Mouse (Mus musculus) embryo, embryonic 10.5 days (tissue): ENCODE data around the gene Col4a3bp.

Source experiments
- DNase-seq: peaks from one replicate; pipeline ENCODE4 v3.0.0-alpha.2; 2015; ENCODE audit warnings: low spot score

The Col4a3bp gene

DNA sequence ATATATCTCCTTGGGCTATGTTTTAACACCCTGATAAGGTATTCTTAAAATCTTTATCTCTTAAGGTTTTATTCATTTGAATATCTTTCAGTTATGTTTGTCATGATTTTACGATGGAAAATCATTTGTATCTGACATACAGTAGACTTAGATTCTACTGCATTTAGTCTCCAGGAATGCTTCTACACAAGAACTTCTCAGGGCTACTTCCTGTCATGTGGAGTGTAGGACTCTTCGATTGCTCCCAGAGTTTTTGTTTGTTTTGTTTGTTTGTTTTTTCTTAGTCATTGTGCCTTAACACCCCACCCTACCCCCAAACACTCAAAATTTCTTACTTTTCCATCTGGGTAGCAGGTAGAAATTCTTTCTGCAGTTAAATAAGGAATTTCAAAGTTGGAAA lies 1.0 kb upstream of the Col4a3bp start:
- DNase-seq: peak; percentile 6

DNA sequence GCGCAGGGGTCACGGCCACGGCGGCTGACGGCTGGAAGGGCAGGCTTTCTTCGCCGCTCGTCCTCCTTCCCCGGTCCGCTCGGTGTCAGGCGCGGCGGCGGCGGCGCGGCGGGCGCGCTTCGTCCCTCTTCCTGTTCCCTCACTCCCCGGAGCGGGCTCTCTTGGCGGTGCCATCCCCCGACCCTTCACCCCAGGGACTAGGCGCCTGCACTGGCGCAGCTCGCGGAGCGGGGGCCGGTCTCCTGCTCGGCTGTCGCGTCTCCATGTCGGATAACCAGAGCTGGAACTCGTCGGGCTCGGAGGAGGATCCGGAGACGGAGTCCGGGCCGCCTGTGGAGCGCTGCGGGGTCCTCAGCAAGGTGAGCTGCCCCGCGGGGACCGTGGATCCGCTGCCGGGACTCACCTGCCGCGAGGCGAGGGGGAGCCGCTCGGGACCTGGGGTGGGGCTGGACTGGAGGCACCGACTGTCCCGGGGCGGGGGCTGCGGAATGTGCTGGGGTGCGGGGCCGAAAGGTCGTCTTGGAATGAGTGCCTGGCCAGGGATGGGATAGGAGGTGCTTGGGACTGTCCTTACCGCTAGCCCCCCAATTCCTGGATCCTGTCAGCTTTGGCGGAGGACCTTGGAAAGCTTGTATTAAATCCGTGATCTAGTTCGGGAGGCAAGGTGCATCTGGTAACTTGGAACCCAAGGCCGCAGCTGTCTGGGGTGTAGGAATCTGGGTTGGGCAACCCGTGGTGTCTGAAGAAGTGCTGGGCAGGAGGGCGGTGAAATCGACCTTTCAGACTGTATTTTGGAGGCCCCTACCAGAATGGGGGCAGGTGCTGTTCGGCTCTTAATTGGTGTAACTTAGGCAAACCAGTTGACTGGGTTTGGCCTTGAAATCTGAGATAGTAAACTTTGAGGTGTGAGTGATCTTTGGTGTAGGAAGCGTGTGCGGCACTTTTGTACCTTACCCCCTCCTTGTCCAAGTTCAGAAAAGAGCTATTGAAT lies 778 bp downstream of the Col4a3bp start:
- DNase-seq: peak; percentile 58

DNA sequence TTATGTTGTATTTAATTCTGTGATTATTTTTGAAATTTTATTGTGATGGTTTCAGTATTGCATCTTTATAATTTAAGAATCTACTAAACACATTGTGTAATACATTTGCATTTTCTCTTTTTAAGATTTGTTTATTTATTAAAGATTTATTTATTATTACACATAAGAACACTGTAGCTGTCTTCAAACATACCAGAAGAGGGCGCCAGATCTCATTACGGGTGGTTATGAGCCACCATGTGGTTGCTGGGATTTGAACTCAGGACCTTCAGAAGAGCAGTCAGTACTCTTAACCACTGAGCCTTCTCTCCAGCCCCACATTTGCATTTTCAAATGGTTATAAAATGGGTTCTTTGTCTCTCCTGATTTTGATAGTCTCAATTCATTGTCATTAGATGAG lies 2.1 kb downstream of the Col4a3bp start:
- DNase-seq: peak; percentile 32

DNA sequence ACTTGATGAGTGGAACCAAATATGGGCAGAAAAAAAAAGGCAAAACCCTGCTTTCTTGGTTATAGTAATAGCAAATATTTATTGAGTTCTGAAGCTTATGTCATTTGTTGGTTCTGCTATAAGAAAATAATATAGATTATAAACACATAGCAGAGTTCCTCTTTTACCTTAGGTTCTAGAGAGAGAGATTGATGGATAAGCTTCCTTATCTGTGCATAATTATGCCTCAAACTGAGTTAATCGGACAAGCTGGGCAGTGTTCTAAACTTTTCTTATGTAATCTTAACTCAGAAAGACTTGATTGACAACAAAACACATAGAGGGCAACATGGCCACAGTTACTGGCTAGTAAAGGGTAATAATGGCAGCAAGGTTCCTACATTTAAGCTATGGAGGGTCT lies 4.8 kb downstream of the Col4a3bp start:
- DNase-seq: no peak

DNA sequence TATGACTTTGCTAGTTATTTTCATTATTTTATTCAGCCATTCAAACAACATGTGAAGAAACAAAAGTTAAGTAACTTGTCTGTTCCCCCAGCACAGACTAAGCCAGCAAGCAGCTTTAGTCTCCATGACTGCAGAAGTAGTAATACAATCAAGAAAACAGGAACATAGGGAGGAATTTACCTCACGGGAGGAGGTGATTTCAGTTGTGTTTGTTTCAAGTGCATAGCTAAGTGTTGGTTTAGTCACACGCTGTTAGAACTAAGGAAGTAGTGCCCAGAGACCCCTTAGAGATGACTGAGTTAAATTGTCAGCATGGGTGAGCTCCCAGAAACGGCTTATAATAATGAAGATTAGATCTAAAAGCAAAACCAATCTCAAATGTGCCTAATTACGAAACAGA lies 5.5 kb downstream of the Col4a3bp start:
- DNase-seq: no peak

DNA sequence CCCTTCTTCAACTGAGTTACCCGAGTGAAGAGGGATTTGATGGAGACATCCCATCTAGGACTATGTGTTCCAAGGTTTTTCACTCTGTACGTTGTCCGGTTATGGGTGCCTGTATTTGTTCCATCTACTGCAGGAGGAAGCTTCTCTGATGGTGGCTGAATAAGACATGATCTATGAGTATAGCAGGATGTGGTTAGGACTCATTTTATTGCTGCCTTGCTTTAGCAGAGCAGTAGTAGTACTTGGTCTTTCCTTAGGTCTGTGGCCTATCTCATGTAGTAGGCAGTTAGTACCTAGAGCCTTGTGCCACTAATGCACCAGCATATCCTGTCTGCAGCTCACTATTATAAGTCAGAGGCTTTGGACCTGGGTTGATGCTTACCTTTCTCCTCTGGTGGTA lies 12.7 kb downstream of the Col4a3bp start:
- DNase-seq: no peak

DNA sequence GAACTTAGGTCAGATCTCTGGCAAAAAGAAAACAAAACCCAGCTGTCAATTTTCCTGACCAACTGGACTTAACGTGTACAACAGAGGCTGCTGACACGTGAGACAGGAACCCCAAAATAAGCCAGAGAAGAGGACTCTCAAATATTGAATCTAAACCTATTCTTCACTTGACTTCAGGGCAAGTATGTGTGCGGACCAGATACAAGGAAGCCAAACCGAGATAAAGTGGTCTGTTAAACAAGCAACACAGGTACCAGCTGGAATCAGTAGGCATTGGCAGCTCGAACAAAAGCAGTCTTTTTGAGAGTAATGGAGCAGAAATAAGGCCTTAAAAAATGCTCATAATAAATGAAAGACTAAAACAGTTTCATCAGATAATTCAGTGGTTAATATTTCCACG lies 25.6 kb downstream of the Col4a3bp start:
- no peak for DNase-seq

DNA sequence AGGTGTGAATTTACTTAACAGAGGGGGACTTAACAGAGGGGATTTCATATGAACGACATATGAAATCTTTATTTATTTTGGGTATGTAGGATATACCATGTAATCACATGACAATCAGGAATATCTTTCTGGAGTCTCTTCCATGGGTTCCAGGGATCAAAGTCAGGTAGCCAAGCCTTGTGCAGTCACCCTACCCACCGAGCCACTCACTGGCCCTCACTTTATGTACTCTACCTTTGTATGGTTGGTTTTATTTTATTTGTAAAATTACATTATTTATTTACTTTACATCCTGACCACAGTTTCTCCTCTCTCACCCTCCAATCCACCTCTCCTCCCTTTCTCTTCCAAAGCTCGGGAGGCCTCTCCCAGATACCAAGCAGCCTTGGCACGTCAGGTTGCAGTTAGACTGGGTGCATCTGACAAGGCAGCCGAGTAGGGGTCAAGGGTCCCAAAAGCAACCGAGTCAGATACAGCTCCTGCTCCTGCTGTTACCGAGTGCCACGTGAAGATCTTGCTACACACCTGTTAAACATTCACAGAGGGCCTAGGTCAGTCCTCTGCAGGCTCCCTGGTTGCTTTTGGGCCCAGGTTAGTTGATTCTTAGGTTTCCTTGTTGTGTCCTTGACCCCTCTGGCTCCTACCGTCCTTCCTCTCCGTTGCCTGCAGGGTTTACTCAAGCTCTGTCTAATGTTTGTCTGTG lies 28.0 kb downstream of the Col4a3bp start:
- DNase-seq: no peak

DNA sequence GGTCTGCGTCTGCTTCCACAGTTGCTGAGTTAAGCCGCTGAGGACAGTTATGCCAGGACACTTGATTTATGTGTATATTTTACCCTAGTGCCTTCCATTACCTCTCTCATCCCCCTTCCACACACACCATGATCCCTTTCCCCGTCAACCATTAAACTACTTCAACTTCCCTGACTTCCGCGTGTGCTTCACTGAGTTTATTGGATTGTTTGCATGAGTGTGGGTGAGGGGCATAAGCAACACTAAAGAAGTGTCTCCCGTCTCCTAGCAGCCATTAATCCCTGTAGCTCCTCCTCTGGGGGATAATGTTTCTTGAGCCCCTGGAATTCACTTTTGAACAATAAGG lies 28.6 kb downstream of the Col4a3bp start:
- peak; percentile 25 for DNase-seq

DNA sequence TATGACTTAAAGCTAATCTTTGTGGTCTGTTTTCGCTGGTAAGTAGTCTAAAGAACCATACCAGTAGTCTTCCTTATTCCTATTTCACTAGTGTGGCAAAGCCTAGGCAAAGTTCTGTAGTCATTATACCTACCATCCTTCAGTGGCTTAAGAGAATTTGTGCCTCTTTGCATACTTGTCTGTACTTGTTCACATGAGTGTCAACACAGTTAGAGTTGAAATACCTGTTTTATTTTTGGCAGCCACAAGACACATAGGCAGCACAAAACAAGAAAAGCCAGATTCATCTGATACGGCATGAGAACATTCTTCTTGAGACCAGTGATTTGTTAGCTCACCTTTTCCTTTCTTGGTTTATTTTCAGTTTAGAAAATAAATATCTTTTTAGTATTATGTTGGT lies 31.8 kb downstream of the Col4a3bp start:
- DNase-seq: no peak

DNA sequence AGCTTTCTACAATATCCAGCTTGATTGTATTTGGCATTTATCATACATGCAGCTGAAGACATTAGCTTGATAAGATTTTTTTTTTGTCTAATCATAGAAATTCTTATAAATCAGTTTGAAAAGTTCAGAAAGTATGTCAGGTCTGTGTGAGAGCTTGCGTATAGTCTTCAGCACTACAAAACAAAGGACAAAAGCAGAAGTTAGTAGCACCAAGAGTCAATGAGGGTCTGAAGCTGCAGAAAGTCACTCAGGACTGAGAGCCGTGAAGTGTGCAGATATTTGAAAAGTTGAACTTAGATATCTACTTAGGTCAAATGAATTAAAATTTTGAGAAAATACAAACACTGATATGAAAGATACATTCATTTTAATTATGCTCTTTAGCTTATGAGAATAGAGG lies 36.7 kb downstream of the Col4a3bp start:
- no peak for DNase-seq

DNA sequence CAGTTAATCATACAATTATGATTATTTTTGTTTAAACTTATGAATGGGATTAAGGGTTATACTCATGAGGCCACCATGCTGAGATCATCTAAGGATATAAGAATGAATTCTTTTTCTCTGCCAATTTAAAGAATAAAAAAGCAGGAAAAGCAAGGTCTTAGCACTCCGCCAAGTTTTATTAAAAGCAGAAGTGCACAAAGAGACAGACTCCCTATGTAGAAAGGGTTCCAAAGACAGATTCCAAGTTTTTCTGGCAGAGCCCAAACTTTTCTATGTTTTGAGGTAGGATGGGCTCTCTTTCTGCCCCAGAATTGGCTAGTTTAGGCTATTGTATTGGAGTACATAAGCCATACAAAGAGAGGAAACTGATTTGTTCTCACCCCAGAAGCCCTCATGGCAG lies 37.6 kb downstream of the Col4a3bp start:
- no peak for DNase-seq

DNA sequence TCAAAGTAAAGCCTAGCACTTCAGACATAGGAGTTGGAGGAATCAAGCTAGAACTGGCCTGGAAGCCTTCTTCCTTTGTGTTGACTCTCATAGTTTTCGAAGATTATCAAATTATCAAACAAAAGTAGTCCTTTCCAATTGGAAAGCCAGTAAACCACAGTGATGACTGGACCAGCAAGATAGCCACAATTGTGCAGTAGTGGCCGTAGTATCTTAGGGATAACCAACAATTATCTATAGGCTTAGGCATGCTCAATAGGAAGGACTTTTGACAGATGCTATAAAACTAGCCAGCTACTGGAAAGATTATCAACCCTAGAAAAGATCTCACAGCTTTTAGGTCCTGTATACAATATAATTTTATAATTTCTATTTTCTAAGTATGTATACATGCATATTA lies 41.8 kb downstream of the Col4a3bp start:
- no peak for DNase-seq

DNA sequence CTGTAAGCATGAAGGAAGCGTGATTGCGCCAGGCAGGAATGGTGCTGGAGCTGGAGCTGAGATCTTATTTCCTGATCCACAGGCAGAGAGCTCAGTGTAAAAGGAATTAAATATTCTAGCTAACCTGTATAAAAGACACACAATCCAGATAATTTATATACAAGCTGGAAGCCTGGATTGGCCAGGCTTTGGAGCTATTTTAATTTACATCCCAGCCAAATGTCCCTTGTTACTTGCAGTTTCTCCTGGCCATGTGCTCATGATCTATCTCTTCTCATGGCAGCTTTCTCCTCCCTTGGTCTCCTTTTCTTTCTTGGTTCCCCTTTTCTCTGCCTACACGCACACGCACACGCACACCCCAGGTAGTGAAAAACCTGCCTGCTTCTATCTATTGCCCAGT lies 44.1 kb downstream of the Col4a3bp start:
- DNase-seq: no peak

DNA sequence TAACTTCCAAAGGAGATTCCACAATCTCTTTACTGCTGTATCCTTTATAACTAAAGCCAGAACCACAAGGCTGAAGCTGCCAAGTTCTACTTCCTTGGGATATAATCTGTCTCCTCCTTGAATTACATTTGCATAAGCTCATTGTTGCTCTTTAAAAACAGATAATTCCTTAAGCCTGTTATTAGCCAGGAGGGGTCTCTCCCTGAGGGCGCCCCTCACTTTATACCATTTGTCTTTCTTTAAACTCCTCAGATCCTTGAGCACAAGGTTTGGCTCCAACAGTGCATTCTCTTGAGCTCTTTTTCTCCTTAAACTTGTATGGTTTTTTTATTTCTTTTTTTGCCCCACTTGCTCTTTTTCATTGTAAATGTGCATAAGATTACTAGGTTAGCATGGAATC lies 46.2 kb downstream of the Col4a3bp start:
- no peak for DNase-seq

DNA sequence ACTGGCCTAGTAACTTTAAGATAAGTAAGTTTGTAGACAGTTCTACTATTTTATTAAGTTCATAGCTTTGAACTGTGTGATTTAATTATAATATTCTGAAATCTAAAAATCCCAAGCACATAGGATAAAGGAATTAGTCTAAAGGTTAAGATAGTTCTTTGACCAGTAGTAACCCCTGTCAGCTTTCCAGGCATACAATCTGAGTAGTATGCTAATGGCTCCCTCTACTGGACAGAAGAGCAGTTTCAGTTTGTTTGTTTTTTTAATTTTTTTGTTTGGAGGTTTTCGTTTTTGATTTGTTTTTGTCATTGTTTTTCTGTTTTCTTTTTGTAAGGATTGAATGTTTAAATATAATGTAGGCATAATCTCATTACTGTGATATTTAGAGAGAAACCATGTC lies 51.2 kb downstream of the Col4a3bp start:
- peak; percentile 66 for DNase-seq

DNA sequence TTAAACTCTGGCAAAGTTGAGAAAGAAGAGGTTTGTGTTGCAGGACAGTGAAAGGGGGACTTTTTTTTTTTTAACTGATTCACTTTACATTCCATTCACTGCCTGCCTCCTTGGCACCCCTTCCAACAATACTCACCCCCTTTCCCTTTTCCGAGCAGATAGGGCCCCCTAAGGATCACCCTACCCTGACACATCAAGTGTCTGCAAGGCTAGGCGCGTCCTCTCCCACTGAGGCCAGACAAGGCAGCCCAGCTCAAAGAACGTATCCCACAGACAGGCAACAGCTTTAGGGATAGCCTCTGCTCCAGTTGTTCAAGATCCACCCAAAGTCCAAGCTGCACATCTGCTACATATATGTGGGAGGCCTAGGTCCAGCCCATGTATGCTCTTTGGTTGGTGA lies 51.7 kb downstream of the Col4a3bp start:
- no peak for DNase-seq

DNA sequence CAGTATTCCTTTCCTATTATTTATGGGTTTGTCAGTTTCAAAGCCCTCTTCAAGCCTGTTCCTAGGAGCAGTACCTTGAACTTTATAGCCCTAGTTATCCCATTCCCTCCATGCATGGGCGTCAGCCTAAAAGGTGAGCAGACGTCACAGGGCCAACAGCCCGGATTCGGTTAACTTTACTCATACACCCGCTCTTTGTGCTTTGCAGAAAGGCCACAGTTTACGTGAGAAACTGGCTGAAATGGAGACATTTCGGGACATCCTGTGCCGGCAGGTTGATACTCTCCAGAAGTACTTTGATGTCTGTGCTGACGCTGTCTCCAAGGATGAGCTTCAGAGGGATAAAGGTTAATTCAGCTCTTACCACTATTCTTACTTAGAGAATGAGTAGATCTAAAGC lies 56.8 kb downstream of the Col4a3bp start:
- DNase-seq: no peak

DNA sequence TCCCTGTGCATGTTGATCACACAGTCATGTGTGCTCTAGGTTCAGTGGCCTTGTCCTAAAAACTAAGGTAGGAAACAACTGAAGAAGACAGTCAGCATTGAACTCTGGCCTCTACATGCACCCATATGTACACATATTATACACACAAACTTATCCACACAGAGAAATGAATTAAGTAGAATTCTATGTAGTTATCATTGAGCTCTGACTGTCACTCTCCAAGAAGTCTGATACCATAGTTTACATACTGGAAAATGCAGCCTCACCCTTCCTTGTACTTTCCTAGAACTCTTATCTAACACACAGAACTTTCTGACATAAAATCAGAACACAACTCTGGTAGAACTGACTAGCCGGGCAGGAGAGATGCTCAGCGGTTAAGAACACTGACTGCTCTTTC lies 61.8 kb downstream of the Col4a3bp start:
- no peak for DNase-seq

DNA sequence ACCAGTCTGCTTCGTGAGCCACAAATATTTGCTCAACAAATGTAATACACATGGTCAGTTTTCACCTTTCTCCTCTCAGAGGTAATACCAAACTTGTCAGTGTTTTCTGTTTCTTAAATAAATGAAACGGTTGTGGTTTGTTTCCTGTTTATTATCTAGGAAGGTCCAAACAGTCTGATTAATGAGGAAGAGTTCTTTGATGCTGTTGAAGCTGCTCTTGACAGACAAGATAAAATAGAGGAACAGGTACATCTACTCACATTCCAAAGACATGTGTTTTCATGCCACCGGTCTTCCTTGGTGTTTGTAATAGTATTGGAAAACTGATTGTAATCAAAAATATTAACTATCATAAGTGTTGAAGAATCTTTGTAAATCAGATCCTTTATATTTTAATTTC lies 72.2 kb downstream of the Col4a3bp start:
- no peak for DNase-seq

DNA sequence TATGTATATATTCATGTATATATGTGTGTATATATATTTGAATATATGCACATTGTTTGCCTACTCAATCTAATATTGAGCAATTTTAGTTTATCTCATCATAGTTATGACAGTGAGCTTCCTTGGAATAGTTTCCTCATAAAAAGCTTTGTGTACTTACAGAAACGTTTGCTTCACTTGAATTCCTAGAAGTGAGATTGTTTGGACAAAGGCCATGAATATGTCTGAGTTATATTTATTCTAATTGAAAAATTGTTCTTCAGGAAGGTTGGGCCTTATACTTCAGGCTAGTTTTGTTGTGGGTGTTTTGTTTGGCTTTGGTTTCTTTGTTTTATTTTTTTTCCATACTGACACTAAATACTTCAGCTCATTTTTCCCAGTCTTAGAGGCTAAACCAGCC lies 78.5 kb downstream of the Col4a3bp start:
- no peak for DNase-seq

DNA sequence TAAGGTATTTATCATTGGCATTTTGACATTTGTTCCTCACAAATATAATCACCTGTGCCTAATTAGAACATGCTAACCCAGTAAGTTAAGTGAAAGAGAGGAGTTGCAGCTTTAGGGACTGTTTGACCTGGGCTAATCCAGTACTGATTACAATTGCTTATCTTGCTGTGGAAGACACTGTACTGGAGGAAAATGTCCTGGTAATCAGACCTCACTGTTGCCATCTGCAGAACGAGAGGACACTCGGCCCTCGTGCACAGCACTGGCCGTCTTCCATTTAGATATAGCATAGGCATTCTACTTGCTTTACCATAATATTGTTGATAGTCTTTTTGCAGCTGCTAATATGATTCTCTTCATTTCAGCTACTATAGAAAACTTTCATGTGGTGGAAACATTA lies 88.0 kb downstream of the Col4a3bp start:
- no peak for DNase-seq

DNA sequence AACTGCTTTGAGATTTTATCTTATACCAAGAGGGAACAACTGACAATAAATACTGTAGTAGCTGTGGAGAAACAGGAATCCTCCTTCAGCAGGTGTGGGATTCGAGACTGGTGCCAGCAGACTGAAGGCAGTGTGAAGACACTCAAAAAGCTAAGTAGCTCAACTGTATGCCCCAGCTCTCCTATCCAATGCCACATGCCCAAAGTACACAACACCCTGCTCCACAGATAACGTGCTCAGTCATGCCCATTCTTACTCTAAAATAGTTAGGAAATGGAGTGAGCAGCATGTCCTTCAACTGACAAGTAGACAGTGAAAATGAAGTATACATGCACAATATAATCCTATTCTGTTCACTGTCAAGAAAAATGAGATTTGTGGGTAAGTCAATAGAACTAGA lies 101.8 kb downstream of the Col4a3bp start:
- DNase-seq: no peak

DNA sequence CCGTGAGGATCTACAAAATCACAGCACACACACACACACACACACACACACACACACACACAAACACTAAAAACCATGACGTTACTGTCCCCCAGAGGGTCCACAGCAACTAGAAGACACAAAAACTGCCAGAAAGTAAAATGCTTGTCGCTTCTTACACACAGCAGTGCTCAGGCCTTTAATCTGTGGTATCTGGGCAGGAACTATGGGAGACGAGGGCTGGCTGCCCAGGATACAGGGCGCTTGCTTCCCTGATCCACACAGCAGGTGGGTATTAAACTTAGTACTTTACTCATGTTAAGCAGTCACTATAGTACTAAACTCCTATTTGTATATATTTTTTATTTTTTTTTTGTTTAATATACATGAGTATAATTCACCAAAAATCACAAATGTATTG lies 103.4 kb downstream of the Col4a3bp start:
- no peak for DNase-seq
